Mouse (Mus musculus) frontal cortex, adult (tissue): Measurements from ENCODE around the gene Pip5k1a.
"Not testable (repeated sequence)": the region's sequence is repeated elsewhere in the genome, so short reads cannot be mapped to it uniquely, and the experiment has no call there.

ENCODE experiments used
- ATAC-seq: cut with Nextera tagmentation; 2 replicates; pipeline ENCODE4 v1.9.2; 2017; ENCODE audit warnings: mild to moderate bottlenecking, moderate library complexity, mixed read lengths; ENCODE audit not compliant: low TSS enrichment

The Pip5k1a gene

DNA sequence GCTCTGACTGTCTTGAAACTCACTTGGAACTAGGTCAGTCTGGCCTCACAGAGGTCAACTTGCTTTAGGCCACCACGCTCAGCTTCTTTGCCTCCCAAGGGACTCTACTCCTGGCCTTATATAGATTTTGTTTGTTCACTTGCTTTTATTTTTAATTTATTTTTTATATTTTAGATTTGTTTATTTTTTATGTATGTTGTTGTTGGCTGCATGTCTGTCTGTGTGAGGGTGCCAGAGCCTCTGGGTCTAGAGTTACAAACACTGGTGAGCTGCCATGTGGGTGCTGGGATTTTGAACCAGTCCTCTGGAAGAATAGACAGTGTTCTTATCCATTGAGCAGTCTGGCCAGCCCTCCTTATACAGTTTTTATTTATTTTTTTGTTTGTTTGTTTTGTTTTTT lies 6.0 kb upstream of the Pip5k1a start:
- no peak for ATAC-seq

DNA sequence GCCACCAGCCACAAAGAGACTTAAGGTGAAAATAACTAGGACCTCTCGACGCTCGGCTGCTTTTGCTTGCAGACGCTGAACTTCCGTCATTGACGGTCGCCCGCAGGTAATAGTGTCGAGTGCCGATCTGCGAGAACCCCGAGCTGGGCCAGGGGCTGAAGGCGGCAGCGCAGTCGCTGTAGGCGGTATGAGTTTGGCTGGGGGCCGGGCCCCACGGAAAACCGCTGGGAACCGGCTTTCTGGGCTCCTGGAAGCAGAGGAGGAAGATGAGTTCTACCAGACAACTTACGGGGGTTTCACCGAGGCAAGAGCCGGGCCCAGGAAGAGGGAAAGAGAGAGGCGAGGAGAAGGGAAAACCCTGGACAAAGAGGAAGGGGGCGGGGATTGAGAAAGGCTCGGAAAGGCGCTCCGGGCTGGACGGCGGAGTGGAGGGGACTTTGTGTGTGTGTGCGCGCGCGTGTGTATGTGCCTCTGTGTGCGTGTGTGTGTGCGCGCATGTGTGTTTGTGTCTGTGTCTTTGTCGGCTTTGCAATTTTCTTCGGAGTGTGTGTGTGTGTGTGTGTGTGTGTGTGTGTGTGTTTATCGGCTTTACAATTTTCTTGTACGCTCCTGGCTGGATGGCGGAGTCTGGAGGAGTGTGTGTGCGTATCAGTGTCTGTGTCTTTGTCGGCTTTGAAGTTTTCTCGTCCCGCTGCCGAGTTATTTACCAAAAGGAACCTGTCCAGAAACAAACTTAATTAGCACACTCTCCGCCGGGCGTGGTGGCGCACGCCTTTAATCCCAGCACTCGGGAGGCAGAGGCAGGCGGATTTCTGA lies 4.4 kb upstream of the Pip5k1a start, which contains the start of gene Vps72:
Gene Vps72 (plus strand): TSS at position 112 of the 816 bp plus-strand sequence.
- peak; percentile 82 for ATAC-seq

DNA sequence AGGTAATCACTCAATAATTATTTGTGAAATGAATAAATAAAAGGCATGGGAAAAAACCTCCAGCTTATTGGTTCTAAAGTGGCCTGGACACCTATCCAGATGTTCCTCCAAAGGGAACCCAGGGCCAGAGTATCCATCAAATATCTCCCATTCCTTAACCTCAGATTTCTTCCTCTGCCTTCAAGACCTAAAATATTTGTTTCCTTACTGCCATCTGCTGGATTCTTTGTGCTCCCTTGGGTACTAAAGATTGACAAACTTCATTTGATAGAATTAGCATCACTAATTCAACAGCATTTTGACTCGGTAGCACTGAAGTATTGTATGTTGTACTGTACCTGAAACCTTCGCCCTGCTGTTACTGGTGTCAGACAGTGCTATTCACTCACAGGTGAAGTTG lies 1.2 kb upstream of the Pip5k1a start:
- no peak for ATAC-seq

DNA sequence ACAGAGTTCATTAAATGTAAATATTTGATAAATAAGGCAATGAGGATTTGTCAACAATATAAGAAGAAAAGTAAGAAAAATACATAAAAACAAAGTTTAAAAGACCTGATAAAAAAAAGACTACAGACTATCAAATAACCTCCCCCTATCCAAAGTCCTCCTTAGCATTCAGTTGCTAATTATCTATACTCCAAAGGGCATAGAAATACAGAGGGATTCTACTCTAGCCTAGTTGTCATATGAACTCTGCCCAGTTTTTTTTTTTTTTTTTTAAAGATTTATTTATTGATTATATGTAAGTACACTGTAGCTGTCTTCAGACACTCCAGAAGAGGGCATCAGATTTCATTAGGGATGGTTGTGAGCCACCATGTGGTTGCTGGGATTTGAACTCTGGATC lies 578 bp upstream of the Pip5k1a start:
- ATAC-seq = not testable (repeated sequence)

DNA sequence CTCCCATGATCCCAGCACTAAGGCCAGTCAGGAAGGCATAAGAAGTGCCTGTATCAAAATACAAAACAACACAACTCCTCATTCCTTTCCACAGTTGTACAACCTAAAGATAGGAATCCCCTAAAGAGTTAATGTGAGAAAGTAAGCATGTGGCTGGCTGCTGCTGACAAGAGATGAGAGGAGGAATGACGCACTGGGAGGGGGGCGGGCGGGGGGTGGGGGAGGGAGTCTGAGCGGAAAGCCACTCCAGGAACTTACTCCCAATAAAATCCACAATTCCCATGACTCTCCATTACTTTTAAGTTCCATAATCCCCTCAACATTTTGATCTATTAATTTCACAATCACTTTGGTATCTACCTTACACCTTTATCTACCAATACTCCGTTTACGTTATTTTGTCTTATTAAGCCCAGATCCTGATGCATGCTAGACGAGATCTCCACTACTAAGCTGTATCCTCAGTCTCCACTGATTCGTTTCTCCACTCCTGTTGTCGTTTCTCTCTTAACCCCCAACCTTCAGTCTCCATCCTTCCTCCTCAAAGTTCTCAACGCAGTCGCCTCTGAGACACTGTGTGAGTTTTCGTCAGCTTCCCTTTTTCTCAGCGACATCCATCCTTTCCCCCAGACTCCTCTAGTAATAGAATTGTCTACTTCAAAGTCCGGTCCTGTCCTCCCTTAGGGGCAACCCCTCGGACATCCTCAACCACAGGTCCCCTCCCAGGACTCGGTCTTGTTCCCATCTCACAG lies 968 bp downstream of the Pip5k1a start:
- peak; percentile 39; the same call in 1 of the 2 replicates for ATAC-seq

DNA sequence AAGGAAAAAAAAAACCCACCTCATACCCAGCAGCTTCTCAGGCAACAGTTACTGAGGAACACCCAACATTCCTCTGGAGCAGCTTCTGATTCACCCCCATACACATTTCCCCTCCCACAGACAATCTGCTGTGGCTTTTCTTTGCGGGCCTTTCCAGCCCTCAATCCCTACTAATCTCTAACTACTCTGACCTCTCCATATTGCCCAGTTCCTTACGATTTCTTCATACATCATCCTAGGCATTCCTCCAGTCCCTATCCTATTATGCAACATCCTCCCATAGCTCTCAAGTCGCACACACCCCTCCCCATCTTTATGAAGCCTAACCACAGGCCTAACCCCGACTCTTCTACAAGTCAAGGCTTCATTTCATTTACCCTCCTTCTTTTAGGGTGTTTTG lies 1.6 kb downstream of the Pip5k1a start:
- ATAC-seq = peak; percentile 57

DNA sequence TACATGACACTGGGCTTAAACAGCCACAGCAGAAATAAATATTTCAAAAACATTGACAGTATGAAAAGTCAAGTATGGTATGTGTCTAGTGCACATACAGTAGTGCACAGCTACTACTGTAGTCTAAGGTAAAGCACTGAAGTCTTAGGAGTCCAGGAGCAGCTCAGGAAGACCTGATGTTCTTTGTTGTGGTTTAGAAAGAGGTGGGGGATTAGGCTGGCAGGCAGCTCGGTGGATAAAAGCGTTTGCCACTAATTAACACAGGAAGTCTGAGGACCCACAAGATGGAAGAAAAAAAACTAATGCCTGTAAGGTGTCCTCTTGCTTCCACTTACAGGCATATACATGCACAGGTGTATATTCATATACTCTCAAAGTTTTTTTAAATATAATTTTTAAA lies 5.9 kb downstream of the Pip5k1a start:
- ATAC-seq = no peak

DNA sequence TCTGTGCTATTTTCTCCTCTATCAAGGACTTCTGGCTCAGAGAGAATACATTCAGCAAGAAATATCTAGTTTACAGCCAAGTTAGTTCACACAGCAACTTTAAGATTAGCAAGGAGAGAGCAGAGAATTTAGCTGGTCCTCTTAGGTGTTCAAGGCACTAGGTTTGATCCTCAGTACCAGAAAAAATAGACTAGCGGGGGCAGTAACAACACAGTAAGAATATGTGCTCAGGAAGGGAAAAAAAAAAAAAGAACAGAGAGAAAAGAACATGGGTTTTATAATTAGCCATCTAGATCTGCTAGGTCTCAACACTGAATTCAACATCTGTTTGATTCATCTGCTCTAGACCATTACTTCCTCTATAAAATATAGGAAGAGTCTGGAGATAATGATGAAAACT lies 18.7 kb downstream of the Pip5k1a start:
- ATAC-seq = peak; percentile 93

DNA sequence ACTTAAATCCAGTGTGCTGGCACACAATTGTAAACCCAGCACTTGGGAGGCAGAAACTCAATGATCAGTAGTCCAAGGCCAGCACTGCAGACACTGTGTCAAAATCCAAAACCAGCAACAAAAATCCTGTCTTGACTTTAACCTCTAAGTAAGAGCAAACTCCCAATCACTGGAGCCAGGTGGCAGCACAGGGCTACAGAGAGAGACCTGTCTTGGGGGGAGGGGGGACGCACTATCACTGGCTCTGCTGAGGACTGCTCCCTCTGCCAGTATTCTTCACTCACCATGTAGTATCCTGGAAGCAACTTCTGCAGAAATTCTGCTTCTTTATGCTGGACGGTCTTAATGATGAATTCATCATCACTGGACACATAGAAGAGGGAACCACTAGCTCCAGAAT lies 35.1 kb downstream of the Pip5k1a start:
- ATAC-seq = no peak

DNA sequence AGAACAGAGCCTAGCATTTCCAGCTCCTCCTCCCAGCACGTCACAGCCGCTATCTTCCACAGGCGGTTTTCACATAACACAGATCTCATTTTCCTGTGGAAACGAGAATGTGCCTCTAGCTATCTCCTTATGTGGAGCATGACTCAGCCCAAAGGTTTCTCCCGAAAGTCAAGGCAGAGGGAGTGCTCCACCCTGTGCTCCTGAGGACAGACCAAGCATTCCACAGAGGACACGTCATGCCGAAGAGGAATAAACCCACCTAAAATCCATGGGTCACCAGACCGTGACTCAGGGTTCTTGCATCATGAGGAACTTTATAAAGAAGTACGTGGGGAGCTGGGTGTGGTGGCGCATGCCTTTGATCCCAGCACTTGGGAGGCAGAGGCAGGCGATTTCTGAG lies 40.2 kb downstream of the Pip5k1a start:
- peak; percentile 82 for ATAC-seq

DNA sequence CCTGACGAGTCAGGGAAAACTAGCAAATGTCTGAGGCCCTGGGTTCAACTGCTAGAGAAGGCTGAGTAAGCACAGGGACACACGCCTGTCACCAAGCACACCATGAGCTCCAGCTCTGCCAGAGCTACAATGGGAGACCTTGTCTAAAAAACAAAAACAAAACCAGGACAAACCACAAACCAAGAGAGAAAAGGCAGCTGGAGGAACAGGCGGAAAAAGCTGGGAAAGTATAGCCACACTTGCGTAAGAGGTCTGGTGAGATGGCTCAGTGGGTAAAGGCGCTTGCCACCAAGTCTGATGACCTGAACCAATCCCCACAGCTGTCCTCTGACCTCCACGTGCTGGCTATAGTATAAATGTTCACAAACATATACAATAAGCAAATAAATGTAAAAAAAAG lies 40.6 kb downstream of the Pip5k1a start:
- no peak for ATAC-seq

DNA sequence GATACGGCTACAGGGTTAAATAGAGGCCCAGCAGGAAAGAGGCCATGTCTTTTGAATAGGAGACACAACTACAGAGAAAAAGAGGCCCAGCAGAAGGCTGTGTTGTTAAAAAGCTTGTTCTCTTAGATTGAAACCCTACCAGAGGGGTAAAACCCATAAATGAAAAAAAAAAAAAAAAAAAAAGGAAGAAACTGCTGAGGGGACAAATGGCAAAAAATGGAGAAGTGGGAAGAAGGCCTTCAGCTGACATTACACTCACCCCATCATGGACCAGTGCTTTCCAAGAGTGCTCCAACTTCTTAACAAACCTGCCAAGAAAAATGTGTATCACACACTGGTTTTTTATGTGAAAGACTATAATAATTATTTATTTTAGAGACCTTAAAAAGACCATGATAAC lies 41.2 kb downstream of the Pip5k1a start:
- no peak for ATAC-seq

DNA sequence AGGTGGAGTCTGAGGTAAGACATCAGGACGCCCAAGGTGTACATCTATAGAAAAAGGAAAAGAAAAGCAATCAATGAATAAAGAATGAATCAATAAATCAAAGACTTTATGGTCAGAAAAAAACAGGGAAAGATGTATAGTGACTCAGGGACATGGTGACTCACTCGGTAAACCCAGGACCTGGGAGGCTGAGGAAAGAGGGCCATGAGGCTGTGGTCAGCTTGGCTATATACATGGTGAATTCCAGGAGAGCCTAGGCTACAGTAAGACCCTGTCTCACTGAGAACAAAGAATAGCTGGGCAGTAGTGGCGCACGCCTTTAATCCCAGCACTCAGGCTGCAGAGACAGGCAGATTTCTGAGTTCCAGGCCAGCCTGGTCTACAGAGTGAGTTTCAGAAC lies 43.0 kb downstream of the Pip5k1a start:
- no peak for ATAC-seq

DNA sequence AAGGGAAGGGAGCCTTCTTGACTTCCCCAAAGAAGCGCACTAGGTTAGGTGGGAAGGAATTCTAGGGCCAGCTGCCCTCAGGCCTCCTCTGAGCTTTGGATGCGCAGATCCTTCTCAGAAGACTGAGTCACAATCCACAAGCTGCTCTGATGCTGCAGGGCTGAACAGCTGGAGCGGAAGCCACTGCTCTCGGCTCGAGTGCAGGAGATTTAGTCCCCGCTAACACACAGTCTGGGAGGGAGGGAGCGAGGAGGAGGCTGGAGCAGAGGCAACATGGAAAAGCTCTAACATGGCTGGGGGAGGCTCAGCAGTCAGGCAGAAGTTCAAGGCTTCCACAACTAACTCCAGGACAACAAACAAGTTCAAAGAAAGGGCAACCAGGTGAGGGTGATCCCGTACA lies 48.7 kb downstream of the Pip5k1a start:
- peak; percentile 92 for ATAC-seq

DNA sequence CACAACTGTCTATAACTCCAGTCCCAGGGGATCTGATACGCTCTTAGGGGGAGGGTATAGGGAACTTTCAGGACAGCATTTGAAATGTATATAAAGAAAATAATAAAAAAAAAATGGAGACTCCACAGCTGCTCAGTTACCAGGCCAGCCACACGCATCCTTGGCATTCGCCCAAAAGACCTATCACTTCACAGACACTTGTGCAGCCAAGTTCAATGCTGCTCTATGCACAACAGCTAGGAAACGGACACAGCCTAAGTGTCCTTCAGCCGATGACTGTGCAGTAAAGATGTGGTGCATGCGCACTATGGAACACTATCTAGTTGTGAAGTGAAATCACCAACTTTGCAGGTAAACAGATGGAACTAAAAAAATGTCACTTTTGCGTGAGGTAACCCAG lies 50.5 kb downstream of the Pip5k1a start:
- no peak for ATAC-seq

DNA sequence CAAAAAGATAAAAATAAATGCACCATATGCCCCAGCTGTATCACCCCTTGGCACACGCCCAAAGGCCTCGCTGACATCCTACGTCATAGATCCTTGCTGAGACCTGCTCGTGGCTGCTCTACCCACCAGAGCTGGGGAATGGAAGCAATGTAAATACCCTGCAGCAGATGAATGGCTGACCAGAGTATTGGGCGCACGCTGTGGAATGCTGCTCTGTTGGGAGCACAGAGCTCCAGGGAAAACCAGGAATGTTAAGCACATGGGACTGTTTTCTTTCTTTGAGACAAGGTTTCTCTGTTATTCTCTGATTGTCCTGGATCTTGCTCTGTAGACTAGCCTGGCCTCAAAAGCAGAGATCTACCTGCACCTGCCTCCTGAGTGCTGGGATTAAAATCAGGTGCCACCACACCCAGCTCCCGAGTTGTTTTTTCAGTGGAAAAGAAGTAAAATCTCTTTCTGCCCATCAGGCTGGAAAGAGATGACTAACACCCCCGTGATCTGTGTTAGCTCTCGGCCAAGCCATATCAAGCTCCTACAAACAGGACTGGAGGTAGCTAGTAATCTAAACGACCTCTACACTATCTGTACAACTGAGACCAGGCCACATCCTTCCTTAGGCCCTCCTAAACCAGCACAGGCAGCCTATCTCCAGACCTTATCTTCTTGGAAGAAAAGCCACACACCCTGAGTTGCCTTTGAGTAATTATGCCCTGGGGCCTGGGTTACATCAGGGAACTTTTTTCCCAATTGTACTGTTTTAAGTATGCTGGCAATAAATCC lies 52.1 kb downstream of the Pip5k1a start:
- ATAC-seq = 0 out of 2 replicates have a peak, but pooled peaks have one; percentile 4

DNA sequence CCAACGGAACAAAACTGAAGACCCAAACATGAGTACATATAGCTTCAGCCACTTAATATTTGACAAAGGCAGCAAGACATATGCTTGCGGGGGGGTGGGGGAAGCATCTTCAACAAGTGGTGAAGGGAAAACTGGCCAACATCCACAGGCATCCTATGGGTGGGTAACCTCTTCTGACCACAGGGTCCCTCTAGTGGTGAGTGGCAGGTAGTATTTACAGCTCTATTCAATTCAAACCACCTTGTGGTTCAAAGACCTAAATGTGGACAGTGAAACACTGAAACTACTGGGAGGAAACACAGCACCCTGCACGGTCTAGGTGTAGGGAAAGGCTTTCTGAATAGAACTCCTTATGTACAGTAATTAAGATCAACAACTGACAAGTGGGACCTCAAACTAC lies 53.0 kb downstream of the Pip5k1a start:
- no peak for ATAC-seq

DNA sequence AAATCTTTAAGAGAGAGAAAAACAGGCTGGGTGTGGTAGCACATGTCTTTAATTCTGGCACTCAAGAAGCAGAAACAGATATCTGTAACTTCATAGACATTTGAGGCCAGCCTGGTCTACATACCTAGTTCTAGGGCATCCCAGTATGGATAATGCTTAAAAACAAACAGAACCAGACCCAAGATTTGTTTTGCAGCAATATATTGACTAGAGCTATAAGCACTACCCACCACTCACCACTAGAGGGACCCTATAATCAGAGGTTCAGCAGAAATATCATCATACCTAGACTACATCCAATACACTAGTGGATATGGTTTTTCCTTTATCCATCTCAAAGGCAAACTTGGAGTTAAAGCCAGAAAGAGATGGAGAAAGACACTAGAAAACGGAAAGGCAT lies 53.8 kb downstream of the Pip5k1a start:
- peak; percentile 75 for ATAC-seq

DNA sequence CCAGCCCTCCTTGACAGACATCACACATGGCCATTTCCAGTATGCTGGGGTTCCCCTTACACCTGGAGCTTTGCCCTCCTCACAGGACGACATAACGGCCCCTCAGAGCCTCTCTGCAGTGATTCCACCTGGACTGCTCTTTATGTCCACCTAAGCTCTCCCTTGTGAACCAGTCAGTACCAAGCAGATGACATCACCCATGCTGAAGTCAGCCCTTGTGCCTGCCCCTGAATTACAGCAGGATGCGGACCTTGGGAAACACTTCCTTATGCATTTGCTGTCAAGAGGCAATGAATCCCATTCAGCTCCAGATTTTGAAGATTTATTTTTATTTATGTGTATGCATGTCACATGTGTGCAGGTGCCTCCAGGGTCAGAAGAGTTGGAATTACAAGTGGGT lies 58.8 kb downstream of the Pip5k1a start:
- no peak for ATAC-seq

DNA sequence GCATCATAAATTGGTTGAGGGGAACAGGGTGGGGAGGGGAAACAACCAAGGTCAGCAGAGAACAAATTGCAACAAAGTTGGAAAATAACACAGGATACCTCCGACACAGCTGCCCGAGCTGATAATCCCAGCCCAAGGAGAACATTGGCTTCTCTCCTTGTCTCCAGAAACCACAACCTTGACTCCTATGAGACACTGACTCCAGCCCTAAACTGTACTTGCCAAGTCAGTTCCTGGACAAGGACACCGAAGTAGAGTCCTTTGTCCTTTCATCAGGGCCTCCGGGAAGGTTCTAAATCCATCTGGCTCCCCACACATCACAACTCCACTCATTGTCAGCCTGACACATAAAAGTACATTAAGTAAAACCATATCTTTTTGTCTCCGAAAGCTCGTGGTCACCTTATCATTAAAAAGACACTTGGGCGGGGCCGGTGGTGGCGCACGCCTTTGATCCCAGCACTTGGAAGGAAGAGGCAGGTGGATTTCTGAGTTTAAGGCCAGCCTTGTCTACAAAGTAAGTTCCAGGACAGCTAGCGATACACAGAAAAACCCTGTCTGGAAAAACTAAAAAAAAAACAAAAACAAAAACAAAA lies 60.2 kb downstream of the Pip5k1a start:
- ATAC-seq = no peak

DNA sequence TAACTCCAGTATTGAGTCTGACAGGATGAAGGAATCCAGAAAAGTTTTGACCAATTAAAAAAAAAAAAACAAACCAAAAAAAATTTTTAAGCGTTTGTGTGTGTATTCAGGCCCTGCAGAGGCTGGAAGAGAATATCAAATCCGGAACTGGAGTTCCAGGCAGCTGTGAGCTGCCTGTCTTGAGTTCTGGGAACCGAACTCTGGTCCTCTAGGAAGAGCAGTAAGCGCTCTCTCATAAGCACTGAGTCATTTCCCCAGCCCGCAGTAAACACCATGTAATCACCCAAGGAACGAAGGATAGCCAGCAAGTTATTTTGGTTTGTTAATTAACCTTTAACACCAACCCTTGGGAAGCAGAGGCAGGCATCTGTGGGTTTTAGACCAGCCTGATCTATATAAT lies 63.5 kb downstream of the Pip5k1a start:
- no peak for ATAC-seq

DNA sequence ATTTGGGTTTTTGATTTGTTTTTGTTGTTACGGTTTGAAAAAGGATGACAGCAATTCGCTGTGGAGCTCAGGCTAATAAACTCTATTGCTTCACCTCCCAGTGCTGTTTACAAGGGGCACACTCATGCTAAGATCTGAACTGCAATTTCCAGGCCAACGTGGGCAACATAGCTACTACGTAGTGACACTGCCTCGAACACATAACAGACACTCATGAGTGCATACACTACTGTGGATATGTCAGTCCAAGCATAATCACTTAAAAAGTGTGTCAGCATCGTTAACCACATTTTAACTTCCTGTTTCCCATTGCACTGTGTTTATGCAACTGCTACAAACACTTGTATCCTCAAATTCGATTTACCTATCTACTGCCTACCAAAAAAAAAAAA lies 63.9 kb downstream of the Pip5k1a start:
- ATAC-seq = peak; percentile 47
